Mouse (Mus musculus) cerebellum, adult 9-11 months (tissue): ENCODE data around the gene Cbx3.
"Not testable (repeated sequence)": the region's sequence is repeated elsewhere in the genome, so short reads cannot be mapped to it uniquely, and the experiment has no call there.

Experiments used
- DNase-seq: peaks from one replicate; pipeline ENCODE4 v3.0.0; 2022

Cbx3 gene

DNA sequence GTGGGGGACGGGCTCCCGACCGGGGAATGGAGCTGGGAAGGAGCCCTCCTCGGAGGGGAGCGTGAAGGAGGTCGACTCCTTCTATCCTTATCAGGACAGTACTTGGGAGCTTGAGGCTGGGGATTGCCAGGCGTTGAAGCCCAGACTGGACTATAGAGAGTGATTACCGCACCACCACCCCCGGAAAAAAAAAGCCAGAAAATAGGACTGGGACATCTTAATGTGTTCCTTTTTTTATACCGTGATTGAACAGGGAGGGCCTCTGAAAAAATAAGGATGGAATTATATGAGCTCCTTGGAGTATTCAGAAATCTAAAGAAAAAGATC is 982 bp downstream of the Cbx3 start:
- DNase-seq = no peak

DNA sequence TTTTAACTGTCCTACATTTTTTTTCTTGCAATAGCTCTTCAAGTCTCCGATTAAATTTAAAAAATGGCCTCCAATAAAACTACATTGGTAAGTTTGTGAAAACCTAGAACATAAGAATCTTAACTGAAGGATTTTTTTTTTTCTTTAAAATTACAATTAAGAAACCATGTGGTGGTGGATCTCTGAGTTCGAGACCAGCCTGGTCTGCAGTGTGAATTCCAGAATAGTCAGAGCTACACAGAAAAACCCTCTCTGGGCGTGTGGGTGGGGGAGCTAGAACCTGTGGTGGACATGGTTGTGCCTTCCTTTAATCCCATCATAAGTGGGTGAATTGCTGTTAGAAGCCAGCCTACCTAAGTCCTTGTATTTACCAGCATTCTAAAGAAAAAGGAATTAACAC is 1.6 kb downstream of the Cbx3 start:
- peak; percentile 25 for DNase-seq

DNA sequence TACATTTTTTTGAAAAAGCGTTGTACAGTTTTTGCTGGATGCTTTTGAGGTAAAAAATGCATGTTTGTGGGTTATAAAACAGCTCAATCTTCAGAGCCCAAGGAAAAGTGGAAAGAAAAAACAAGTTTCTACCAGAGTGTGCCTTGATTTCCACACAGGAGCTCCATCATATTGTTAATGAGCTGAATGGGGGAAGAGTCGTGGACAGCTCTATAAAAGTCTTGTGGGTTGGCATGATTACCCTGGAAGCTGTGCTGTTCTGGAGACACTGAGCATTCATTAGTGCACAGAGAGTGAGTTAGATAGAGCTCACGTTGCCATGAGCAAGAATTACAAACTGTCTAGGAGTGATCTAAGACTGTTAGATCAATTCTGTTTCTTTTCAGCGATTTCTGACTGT is 2.1 kb downstream of the Cbx3 start:
- no peak for DNase-seq

DNA sequence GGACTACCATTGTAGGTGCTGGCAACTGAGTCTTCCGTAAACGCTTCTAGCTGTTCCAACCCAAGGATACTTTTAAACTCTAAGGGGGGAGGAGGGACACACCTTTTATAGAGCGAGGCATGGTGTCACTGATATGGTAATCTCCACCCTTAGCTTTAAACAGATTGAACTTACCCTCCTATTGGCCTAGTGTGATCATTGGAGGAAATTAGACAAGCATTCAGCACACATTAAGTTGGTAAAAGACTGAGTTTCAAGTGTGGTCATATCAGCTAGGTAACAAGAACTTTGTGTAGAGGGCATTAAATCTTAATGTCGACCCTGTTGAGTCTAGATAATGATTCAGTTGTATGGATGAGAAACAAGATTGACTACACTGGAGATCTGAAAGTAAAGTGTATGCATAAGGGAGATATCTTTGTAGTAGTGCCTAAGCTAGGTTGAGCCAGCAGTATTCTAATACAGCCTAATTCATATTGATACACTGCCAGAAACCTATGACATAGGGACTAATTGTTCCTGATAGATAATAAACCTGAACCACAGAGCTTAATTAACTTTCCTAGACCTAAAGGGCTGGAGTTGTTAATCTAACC is 9.1 kb downstream of the Cbx3 start:
- no peak for DNase-seq

DNA sequence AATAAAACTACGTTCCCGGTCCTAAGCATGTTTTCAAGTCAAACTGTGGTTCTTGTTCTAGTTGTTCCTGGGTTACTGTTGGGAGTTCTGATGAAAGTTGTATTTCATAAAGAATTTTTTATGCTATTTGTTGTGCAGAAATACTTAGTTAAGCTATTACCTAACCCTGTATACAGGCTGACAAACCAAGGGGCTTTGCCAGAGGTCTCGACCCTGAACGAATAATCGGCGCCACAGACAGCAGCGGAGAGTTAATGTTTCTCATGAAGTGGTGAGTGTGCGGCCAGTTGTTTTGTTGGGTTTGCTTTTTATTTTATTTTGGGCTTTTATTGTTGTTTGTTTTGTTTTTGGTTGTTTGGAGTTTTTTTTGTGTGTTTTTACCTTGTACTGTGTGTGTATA is 11.4 kb downstream of the Cbx3 start:
- DNase-seq = no peak

DNA sequence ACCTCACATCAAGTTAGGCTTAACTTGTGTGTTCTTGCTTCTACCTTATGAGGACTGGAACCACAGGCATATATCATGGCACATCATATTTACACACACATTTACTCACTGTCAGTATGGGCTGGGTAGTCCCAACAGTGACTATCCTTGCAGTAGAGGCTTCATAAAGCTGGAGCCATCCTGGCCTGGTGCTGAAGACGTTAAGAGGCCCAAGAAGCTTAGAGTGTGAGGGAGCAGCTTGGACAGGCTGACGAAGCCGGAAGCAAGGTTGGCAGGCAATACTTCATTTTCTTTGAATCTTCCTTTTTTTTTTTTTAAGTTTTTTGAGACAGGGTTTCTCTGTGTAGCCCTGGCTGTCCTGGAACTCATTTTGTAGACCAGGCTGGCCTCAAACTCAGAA is 13.7 kb downstream of the Cbx3 start:
- DNase-seq = no peak

DNA sequence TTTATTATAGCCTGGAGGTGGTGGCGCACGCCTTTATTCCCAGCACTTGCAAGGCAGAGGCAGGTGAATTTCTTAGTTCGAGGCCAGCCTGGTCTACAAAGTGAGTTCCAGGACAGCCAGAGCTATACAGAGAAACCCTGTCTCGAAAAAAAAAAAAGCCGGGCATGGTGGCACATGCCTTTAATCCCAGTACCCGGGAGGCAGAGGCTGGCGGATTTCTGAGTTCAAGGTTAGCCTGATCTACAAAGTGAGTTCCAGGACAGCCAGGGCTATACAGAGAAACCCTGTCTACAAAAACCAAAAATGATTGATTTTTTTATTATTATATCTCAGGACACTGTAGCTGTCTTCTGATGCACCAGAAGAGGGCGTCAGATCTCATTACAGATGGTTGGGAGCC is 14.4 kb downstream of the Cbx3 start:
- DNase-seq = not testable (repeated sequence)

DNA sequence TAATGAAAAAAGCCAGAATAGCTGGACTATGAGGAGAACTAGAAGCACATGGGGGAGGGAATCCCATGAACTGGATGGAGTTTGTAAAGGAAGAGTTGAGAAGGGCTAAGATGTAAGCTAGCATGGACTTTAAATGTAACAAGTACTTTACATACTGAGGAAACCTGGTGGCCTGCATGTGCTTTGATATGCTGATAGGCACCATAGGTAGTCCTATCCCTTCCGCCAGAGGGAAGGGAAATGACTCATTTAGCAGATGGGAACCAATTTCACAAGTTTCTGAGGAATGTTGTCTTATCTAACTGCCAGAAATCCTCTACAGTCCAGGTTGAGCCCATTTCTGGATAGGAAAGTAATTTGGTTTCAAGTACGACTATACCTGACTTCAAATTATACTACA is 15.5 kb downstream of the Cbx3 start:
- DNase-seq = no peak

DNA sequence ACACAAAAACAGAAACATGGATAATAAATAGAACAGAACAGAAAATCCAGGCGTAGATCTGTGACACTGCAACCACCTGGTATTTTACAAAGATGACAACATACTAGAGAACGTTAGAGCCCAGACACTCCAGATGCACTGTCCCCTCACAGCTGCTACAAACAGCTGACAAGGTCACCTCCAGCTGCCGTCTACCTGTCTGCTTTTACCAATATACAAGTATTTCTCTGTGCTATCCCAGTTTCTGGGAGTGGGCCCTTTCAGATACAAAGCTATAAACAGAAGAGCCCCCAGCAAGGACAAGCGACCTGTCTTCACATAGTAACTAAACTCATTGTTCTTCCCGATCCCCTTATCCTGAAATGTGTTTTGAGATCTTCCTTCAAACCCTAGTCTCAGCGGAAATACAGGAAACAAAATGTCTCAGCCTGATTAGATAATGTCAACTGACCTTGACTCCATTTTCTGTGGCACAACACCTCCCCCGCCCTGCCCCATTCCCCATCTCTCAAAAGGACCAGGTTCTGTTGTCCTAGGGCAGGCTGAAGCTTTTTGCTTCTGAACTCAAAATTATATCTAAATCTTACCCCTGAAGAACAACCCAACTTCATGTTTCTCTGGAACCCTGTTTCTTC is 16.0 kb downstream of the Cbx3 start:
- no peak for DNase-seq

DNA sequence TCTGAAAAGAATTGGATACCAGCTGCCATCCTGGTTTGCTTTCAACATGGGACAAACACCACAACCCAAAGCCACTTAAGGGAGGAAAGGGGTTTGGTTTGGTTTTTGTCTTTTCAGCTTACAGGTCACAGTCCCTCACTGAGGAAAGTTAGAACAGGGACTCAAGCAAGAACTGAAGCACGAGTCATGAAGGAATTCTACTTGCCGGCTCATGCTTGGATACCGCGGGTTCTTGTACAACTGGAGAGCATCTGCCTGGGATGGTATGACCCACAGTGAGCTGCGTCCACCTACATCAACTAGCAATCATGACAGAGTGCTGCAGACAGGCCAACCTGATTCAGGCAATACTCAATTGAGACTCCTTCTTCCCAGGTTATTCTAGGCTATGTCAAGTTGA is 16.6 kb downstream of the Cbx3 start:
- no peak for DNase-seq

DNA sequence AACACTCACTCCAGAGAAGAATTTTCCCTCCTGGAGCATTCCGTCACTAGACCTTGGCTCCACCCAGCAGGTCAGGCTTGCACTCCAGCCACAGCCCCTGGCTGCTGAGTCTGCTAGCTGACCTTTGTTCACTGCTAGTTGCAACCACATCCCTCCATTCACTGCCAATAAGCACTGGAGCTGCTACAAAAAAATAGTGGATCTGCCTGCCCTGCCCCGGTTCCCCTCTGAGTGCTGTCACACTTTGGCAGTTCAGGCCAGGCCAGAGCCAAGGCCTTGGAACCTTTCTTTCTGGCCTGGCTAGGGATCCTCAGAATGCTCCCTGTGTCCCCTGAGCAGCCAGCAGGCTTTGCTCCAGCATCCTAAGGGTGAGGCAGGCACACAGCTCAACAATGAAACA is 19.6 kb downstream of the Cbx3 start:
- DNase-seq = peak; percentile 80

DNA sequence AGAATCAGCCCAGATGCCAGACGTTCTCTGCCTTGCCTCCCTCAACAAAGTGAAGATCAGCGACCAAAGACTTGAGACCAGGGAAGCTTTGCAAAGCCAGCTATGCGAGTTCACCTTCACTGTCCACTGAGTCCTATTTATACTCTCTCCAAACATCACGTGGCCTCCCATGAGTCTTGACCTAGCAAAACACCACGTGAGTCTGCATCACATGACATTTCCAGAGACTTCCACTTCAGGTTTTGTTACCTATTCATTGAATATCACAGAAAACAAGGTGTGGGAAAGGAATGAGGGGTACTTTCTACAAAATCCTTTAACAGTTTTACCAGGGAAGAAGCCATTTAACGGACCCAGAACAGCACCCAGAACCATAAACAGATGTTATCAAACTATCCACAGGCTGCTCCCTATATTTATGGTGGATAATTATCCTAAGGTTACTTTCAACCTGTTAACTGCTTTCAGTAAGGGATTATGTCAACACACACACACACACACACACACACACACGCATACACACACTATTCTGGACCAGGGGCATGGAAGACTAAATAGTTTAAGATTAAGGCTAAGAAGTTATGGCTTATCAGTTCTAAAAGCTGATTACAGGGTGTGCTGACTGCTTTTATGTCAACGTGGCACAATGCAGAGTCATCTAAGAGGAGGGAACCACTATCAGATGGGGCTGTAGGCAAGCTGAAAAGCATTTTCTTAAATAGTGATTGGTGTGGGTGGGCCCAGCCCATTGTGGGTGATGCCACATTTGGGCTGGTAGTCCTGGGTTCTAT is 27.4 kb downstream of the Cbx3 start:
- DNase-seq = no peak

DNA sequence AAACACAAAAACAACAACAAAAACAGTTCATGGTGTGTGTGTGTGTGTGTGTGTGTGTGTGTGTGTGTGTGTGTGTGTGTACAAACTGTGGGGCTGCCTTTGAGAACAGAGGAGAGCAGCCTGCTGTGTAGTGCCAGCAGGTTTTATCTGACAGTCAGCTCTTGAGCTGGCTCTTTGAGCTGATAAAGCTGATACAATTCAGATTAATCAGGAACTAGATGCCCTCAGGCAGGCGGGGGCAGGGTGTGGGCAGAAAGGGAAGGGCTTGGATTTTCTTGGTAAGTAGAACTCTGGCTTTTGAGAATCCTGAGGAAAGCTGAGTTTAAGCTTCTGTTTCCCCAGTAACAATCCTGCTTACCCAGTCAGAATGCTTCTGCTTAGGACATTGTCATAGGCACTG is 35.5 kb downstream of the Cbx3 start:
- DNase-seq = no peak

DNA sequence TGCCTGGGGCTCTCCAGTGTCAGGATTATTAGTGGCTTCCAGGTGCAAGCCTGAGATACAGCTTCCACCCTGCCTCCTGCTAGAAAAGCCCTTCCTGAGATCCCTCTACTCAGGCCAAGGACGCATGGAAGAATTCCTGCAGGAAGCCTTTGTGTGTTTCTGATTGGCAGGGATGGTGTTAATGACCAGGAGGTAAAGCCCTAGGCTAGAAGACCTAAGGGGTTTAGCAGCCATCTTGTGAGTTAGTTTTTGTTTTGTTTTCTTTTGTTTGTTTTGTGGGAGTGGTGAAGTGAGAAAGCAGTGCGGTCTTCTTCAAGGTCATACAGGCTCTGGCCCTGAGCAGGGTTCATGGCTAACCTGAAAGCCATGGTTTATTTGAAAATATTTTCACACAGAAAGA is 37.4 kb downstream of the Cbx3 start:
- no peak for DNase-seq

DNA sequence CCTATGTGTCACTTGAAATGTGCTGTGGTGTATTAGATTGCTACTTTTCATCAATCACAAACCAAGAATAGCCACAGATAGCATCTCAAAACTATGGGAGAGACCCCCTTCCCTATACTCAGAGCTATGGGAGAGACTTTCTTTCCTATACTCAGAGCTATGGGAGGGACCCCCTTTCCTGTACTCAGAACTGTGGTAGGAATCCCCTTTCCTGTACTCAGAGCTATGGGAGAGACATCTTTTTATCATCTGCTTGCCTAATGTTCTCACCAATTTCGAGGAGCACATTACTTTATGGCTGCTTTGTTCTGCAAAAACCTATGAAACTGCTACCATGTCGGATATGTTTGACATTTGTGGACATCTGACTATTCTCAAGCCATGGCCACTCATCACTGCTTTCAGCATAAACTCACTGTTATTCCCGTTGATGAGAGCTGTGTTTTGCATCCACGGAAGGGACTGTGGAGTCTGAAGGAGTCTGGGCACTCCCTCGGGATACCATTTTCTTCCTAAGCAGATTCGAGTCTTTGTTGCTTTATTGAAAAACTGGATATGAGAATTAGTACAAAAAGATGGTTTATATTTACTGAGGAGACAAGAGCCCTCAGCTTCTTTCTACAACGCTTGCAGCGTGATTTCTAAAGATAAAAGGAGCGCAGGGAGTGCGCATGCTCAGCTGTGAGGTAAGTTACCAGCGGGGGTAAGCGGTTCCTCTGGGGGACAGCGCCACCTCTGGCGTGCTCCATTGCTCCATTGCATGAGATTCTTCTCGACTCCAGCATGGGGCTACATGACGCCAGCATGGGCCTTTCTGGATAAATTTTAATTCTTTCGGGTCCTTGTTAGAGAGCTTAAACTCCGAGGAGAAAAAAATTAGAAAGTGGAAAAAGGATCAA is 38.8 kb downstream of the Cbx3 start:
- DNase-seq = peak; percentile 74

DNA sequence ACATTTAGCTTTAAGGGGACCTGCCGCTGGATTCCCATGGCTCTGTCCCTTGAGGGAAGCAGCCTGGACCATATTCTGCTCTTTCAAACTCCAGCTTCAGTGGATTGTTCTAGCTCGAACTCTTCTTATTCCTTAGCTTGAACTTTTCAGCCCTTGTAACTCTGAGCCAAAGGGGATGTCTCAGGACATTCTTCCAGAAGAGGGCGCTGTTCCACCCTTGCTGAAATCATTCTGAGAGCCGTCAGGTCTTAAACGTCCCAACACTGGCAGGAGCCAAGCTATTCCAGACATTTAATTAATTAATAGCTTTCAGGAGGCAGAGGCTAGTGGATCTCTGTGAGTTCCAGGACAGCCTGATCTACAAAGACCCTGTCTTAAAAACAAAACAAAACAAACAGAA is 39.9 kb downstream of the Cbx3 start:
- no peak for DNase-seq

DNA sequence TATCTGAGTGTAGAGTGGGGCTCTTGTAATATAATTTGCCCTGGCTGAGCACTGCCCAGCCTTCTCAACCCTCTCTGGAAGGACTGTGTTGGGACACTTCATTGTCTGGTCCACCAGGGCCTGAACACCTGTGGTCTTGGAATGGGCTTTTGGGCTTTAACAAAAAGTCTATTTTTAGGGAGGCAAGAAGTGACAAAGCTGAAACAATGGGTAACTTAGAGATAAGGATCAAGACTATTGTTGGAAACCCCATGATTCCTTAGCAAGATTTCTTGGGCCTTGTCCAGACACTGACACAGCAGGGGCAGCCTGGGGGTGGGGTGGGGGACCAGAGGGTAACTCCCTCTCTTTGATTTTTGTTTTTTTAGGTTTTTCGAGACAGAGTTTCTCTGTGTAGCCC is 40.8 kb downstream of the Cbx3 start:
- DNase-seq = no peak

DNA sequence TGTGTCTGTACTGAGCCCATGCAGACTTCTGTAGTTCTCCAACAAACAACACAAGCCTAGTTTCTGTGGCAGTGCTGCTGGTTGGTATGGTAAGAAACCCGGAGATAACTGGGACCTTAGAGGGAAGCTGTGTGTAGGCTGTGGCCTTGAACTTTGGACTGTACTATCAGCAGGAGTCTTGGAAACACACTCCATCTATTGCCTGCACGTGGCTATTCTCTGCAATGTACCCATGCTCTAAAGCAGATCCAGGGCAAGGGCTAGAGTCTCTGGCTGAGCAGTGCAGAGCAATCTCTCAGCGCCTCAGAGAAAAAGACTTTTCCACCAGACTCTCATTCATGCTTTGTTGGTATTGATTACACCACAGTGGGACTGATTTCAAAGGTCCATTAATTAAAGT is 43.6 kb downstream of the Cbx3 start:
- DNase-seq = no peak

DNA sequence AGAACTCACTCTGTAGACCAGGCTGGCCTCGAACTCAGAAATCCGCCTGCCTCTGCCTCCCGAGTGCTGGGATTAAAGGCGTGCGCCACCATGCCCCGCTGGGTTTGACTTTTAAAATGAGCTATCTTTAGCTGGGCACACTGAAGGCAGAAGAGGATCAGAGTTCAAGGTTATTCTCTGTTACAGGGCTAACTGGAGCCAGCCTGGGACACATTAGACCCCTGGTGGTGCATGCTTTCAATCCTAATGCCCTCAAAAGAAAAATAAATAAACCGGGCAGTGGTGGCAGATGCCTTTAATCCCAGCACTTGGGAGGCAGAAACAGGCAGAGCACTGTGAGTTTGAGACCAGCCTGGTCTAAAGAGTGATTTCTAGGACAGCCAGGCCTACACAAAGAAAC is 44.7 kb downstream of the Cbx3 start:
- DNase-seq = no peak

DNA sequence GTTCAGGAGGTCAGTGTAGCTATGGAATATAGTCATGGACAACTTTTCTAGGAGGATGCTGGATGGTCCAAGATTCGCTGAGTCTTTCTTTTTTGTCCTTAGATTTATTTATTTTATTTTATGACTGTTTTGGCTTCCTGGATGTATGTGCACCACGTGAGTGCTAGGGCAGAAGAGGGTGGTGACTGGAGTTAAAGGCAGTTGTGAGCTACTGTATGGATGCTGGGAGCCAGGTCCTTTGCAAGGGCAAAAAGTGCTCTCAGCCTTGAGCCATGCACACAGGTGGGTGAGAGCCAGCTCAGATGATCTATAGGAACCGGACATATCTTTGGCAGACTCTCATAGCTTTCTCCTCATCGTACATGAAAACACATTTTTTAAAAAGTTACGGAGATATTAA is 53.1 kb downstream of the Cbx3 start:
- peak; percentile 26 for DNase-seq

DNA sequence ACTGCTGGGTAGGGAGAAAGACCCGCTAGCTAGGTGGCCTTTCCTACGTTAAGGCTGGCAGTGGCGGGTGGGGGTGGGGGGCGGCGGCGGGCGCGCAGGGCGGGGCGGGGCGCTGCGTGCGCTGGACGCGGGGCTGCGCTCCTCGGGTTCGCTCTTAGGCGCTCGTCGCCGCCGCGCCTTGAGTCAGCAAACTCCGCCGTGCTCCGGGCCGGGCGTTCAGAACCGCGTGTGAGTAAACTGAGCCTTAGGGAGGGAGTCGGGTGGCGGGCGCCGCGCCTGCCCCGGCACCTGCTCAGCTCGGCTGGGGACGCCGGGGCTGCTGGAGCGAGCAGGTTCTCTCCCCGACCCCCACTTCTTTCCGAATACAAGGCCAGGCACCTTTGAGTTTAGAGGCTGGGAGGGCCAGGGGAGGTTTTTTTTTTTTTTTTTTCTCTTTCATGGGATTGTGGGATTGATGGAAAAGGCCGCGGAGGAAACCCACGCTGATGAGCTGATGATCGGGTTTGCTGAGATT is 53.7 kb downstream of the Cbx3 start, which contains the start of gene Snx10:
TSS of gene Snx10 (plus strand) at position 95 of the 514 bp plus-strand sequence.
- peak; percentile 61 for DNase-seq

DNA sequence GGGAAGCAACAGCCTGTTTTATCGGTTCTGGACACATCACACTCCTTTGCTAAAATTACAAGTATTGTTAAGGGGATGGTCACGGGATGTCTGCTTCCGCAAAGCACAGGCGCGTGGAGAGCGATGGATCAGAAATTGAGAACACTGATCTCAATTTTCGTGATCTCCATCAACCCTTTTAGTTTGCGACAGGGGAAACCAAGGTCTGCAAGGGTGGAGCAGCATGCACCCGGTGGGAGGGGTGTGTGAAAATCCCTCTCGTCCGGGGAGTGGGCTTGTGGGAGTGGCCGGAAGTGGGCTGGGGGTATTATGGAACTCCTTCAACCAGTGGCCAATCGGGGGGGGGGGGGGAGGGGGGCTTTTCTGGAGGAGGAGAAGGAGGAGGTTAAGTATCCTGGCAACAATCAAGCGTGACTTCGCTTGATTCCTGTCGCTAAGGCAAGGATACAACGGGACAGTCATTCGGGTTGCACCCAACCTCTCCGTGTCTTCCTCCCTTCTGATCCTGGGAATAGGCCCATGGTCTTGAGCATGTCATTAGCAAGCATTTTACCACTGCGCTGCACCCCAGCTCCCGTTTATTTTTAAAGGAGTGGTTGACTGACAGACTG is 54.3 kb downstream of the Cbx3 start:
- peak; percentile 37 for DNase-seq

DNA sequence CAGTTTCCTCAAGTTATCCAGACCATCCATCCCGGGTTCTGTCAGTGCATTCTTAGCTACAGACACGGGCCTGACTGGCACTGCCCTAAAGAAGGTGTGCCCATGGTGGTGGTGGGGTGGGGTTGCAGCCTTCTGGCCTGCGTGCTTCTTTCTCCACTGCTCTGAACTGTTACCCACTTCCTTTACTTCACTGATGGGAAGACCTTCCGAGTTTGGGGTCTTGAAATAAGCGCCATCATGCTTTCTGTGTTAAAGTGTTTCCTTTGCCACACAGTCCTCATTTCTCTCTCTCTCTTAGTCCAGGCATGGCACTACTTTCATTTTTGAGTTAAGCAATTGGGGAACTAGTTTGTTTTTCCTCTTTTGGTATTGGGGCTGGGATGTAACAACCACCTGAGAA is 54.8 kb downstream of the Cbx3 start:
- no peak for DNase-seq
